Mouse (Mus musculus): ENCODE measurements around the gene Ctdspl2.

GRCm38 (mm10) chr2:121957216-121957792 is 1.5 kb downstream of the Ctdspl2 start:
- TF ChIP-seq POLR2A (IDR thresholded peaks at IDR 0.05; ENCODE audit: insufficient read depth, low read length) (no peak), CTCF (IDR thresholded peaks at IDR 0.05; ENCODE audit: low read depth, low read length) (no peak), EP300 (IDR thresholded peaks at IDR 0.05; ENCODE audit: insufficient read depth, low read depth, low read length) (no peak)

Data from ES-Bruce4 (cell line).